Mouse (Mus musculus) left cerebral cortex, postnatal 25 days (tissue): ENCODE measurements at regions not wholly inside any gene's neighbourhood (a gene's known extent, or its start where the extent isn't known, plus 50 kb on each side); places are given as distances from the start of the nearest gene placed in this dataset.

Experiments
- DNase-seq, 2 experiments: peaks; one replicate each; pipeline ENCODE4 v3.0.0; 2022; ENCODE audit warnings: low spot score in 2 of 2, mixed read lengths in 1 of 2
- intact Hi-C: fragments of 180-260 bp; cut with DNase I; formaldehyde crosslinking; loops from one replicate; pipeline ENCODE4 v1.15.1; 2025

DNA sequence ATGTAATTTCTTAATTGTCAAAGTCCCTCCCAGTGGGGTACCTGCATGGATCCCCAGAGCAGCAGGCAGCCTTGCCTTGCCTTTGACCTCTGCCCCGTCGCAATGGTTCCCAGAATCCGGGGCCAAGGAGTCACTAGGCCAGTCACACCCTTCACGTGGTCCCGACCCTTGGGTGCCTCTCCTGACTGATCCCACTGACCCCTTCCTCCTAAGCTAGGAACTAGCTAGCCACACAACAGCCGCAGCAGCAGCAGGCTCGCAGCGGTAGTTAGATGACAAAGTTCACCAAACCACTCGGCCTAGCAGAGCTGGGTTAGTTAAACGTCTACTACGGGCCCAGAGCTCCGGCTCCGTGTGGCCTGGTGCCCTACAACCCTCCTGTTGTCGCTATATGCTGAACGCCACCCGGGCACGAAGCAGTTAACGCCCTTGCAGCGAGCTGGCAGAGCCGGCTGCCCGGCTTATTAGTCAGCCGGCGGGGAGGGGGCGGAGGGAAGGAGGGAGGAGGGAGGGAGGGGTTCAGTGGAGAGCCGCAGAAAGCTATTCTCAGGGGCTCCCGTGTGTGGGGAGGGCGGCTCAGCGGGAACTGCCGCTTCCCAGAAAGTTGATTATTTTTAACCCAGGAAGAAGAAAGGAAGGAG, 84.6 kb downstream of the 1700001O22Rik start:
- intact Hi-C loops = loop anchor here (1.0 to 2.0 kb wide), 6 partner anchors 26 to 246 kb away; partner anchors contain the start of gene Cstad

DNA sequence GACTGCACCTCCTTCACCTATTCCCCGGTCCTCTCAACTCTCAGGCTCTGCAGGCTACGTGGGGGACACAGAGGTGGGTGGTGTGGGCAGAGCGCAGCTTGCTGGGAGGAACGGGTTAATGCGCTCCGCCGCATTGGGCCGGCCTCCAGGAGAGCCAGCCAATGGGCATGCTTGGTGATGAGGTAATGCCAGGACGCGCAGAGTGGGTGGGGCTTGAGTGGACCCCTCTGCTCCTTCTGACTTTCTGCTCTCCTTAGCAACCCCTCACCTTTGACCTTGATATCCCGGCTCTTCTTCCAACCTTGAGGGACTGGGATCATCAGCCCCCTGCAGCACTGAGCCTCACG, 85.2 kb downstream of the 1700001O22Rik start:
- intact Hi-C loops = loop anchor here (2.0 kb wide), 5 partner anchors 42 to 246 kb away; partner anchors contain the start of gene Cstad
- DNase-seq = peak; percentile 93 to 94

More for the DNA sequence above, 84.6 kb downstream of the 1700001O22Rik start:
- peak; percentile 85 to 94 for DNase-seq

DNA sequence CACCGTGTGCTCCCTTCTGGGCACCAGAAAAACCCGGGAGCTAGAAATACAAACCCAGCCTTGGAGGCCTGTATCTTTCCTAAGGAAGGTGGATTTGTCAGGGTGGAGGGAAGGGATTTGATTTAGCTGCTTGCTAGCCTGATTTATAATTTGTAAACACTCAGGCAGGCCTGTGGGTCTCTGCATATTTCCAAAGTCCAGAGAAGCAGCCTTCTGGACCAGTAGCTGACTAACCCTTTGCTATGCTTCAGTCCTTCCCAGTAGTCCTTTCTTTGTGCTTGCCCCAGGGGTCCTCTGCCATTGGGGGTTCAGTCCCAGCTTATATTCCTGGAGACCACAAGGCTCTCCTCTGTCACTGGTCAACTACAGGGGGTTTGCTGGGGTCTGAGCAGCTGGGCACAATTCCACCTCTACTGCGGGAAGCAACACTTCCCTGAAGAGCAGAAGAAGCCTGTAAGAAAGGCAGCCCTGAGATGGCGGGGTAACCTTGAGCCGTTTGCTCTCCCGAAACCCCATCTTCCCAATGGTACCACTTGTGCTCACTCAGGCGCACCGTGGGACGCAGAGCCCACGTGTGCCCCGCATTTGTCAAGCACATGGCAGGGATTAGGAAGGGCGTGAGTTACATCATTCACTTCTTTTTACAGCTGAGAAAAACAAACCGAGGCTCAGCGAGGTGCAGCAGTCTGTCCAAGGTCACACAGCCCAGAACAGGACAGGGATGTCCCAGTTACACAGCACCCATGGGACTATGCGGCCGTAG, 85.7 kb downstream of the 1700001O22Rik start:
- intact Hi-C loops = loop anchor here (2.0 kb wide), 5 partner anchors 41 to 245 kb away; partner anchors contain the start of gene Cstad
- peak in 1 of 2 experiments; percentile 83 for DNase-seq

- DNase-seq = no peak
- intact Hi-C loops = no loop called here
Observed at GRCm38 (mm10) chr2:30716580-30717565, 86.6 kb downstream of the 1700001O22Rik start.

- no peak for DNase-seq
- intact Hi-C loops = no loop called here
Observed at GRCm38 (mm10) chr2:30715720-30716310, 87.6 kb downstream of the 1700001O22Rik start.

- DNase-seq = no peak
- intact Hi-C loops = loop anchor here (2.0 kb wide), 1 partner anchor 81 kb away; no protein-coding TSS in a partner anchor
Observed at GRCm38 (mm10) chr2:30713535-30713934, 89.9 kb downstream of the 1700001O22Rik start.

- no peak for DNase-seq
- intact Hi-C loops = loop anchor here (2.0 kb wide), 1 partner anchor 82 kb away; no protein-coding TSS in a partner anchor
Observed at GRCm38 (mm10) chr2:30712841-30713401, 90.5 kb downstream of the 1700001O22Rik start.

GRCm38 (mm10) chr2:30711853-30712498, 91.5 kb downstream of the 1700001O22Rik start:
- peak; percentile 84 to 94 for DNase-seq
- intact Hi-C loops = loop anchor here (2.0 kb wide), 1 partner anchor 83 kb away; no protein-coding TSS in a partner anchor

DNA sequence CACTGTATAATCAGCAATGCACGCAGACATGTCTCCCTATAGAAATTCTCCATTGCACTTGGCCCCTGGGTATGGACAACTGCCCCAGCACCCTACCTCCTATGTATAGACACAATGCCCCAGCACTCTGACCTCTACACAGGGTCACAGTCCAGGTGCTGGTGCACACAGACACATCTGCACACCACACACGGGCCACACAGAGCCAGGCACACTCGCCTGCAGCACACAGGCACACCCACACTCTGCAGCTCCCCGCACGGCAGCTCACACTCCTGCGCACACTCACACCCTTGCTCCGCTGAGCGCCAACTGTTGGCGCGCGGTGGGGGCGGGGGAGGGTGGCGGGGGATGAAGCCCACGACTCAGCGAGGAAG, 92.0 kb downstream of the 1700001O22Rik start:
- intact Hi-C loops = no loop called here
- DNase-seq = peak in 1 of 2 experiments; percentile 58

DNA sequence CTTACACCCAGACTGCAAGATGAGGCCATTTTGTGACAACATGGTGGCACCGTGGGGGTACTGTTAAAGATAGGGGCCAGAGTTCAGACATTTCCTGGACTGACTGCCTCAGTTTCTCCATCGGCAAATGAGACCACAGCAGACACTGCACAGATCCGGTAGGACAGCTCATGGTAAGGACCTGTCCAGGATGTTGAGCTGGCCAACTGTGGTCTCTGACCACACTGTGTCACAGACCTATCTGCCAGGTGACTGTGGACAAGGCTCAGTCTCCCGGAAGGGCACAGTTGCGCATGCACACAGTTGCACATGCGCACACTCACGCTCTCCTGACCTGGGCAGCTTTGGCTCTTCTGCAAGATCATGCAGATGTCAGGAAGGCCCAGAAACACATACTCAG, 92.6 kb downstream of the 1700001O22Rik start:
- intact Hi-C loops = no loop called here
- DNase-seq = no peak

DNA sequence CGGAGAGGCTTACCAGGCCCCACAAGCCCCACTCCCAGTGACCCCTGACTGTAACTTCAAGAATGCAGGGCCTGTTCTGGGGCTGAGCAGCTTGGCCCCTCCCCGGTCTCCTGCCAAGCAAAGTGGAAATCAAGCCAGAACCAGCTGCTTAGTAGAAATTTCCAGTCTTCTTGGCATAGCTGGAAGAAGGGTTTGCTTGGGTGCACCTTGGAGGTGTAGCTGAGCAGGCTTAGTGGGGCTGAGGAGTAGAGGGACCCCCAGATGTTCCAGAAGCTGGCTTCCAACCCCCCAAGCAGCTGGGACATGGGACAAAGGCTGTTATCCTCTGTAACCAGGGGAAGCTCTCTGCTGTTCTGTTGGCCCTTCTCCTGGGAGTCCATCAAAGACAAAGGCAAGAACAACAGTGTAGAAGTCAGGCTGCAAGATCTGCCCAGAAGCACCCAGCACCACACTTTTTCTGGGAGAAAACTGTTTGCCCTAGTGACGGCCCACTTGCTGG, 94.0 kb downstream of the 1700001O22Rik start:
- DNase-seq = peak in 1 of 2 experiments; percentile 25
- intact Hi-C loops = no loop called here

DNA sequence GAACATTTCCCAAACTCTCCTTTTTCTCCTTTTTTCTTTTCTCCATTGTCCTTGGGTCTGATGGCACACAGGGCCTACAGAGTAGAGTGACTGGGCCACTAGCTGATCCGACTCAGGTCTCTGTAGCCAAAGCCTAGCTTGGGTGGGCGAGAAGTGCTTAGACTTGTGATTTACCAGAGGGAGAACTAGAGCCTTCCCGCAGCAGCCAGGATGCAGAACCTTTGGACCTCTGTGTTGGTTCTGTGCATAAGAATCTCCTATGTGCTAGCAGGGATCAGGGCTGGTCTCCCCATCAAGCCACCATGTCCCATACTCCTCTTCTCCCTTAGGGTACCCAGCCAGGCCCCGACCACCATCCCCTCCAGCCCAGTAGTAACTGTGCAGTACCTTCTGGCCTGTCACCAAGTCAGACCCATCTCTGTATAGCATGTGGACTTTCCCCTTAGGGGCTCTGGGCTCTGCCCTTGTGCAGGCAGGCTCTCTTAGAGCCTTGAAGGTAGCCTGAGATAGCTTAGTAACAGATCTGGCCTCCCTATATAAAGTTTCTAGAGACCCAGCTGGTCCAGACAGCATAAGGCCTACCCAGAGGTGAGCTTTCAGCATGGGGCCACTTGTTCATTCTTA, 94.6 kb downstream of the 1700001O22Rik start:
- no peak for DNase-seq
- intact Hi-C loops = loop anchor here (1.0 kb wide), 1 partner anchor 16 kb away; no protein-coding TSS in a partner anchor

DNA sequence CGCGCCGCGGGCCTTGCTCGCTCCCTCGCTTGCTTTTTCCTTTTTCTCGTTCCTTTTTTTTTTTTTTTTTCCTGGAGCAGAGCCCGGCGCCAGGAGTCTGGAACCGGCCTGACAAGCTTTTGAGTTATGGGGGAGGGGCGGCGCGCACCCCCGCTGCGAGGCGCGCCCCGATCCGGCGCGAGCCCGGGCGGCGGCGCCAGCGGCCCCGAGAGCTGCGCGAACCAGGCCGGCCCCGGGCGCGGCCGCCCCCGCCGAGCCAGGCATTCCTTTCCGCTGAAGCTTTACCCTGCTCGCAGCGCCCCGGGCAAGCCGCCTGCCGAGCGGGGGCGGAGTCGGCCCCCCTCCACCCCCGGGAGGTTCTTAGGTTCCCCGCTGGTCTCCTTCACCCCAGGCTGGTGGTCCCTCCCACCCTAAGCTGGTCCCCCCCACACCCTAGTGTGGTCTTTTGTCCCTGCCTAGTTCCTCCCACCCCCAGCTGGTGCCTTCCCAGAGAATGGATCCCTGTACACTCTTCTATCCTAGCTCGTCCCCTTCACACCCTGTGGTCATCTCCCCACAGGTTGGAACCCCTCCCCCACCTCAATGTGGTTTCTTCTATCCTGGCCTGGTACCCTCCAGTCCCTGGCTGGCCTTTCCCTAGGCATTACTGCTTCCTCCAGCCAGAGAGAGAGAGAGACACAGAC, 95.3 kb downstream of the 1700001O22Rik start:
- intact Hi-C loops = loop anchor here (1.0 kb wide), 1 partner anchor 15 kb away; no protein-coding TSS in a partner anchor

GRCm38 (mm10) chr2:30707099-30708000, 96.1 kb downstream of the 1700001O22Rik start:
- peak; percentile 60 to 79 for DNase-seq

More for the DNA sequence above, 95.3 kb downstream of the 1700001O22Rik start:
- peak in 1 of 2 experiments; percentile 84 for DNase-seq

DNA sequence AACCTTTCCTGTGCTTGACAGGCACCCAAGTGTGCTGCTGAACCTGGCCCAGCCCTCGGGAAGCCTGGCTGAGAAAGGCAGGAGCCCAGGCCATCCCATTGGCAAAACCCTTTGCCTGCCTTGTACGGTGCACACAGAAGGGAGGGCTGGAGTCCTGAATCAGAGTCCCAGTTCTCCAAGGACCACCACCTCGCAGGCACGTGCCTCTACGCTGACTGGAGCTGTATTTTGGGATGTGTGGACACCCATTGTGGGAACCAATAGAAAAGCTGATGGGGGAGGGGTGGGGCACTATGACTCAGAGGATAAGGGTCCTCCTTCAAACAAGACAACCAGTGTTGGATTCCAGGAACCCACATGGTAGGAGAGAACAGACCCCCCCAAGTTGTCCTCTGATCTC, 97.4 kb downstream of the 1700001O22Rik start:
- no peak for DNase-seq
- intact Hi-C loops = no loop called here

More at GRCm38 (mm10) chr2:30707099-30708000, 96.1 kb downstream of the 1700001O22Rik start:
- intact Hi-C loops = no loop called here

DNA sequence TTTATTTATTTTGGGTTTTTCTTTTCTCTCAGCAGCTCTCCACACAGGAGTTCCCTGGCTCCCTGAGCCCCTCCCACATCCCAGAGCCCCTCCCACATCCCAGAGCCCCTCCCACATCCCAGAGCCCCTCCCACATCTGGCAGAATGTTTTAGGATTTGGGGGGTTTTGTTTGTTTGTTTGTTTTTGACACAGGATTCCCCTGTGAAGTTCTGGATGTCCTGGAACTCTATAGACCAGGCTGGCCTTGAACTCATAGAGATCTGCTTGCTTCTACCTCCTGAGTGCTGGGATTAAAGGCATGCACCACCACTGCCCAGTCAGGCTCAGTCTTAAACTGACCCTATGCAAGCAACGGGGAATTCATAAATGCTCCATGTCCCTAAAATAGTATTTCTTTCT, 100.2 kb downstream of the 1700001O22Rik start:
- intact Hi-C loops = no loop called here
- DNase-seq = no peak
